Mouse (Mus musculus) heart, postnatal 0 days (tissue): ENCODE measurements around the gene Fmnl2. TPM values are rescaled to one million over a fixed set of nuclear protein-coding genes. Genes with fewer than 3 reads are reported as not detected.

ENCODE experiments used
- ATAC-seq: fragments of 200-750 bp; cut with Nextera tagmentation; 2 replicates; pipeline ENCODE4 v1.8.0; 2017; ENCODE audit warnings: low read depth, moderate number of reproducible peaks, moderate library complexity; ENCODE audit not compliant: insufficient read depth
- DNase-seq: peaks from one replicate; pipeline ENCODE4 v3.0.0-alpha.2; 2016; ENCODE audit warnings: low spot score
- H3K27ac ChIP-seq: fragments of 300-500 bp; sonication (generic); 2 replicates; pipeline ENCODE4 v1.5.1; 2014; ENCODE audit warnings: low read depth, mild to moderate bottlenecking
- H3K27me3 ChIP-seq: fragments of 300-500 bp; sonication (generic); 2 replicates; pipeline ENCODE4 v1.6.1; 2014; ENCODE audit warnings: low read length, mixed read lengths; ENCODE audit not compliant: control insufficient read depth, insufficient read depth
- H3K36me3 ChIP-seq: fragments of 300-500 bp; sonication (generic); replicated peaks from 2 replicates; pipeline ENCODE4 v1.6.1; 2014; ENCODE audit warnings: low read length, mixed read lengths; ENCODE audit not compliant: control insufficient read depth, insufficient read depth
- H3K4me1 ChIP-seq: fragments of 300-500 bp; sonication (generic); 2 replicates; pipeline ENCODE4 v1.6.1; 2014; ENCODE audit warnings: antibody characterized with exemption; ENCODE audit not compliant: control insufficient read depth, insufficient read depth
- H3K4me2 ChIP-seq: fragments of 300-500 bp; sonication (generic); 2 replicates; pipeline ENCODE4 v1.6.1; 2014; ENCODE audit warnings: low read depth, mild to moderate bottlenecking, low read length, moderate library complexity
- H3K4me3 ChIP-seq: fragments of 300-500 bp; sonication (generic); 2 replicates; pipeline ENCODE4 v1.5.1; 2014; ENCODE audit warnings: low read depth, low read length
- H3K9ac ChIP-seq: fragments of 300-500 bp; sonication (generic); replicated peaks from 2 replicates; pipeline ENCODE4 v1.6.1; 2014; ENCODE audit warnings: low read depth, low read length, mixed read lengths
- H3K9me3 ChIP-seq: fragments of 300-500 bp; sonication (generic); replicated peaks from 2 replicates; pipeline ENCODE4 v1.6.1; 2016; ENCODE audit warnings: low read length; ENCODE audit not compliant: control insufficient read depth
- CTCF ChIP-seq: IDR thresholded peaks from 2 replicates; pipeline ENCODE4 v1.5.1; 2016; ENCODE audit warnings: antibody characterized with exemption, control low read depth, low read depth
- EP300 ChIP-seq: IDR thresholded peaks from 2 replicates; pipeline ENCODE4 v1.6.1; 2016; ENCODE audit warnings: antibody characterized with exemption, low read depth
- WGBS: fragments of 180-500 bp; shearing (Covaris S2); extraction: QIAGEN DNeasy Blood & Tissue Kit; methylation state at CpG from one replicate; pipeline ENCODE4 v1.1.7; 2014; 5-methylcytosine and 5-hydroxymethylcytosine counted together
- polyA plus RNA-seq: library from polyadenylated mRNA; unstranded; fragments of >200 nt; fragmentation: Nextera tagmentation; extraction: Ambion mirVana; gene quantifications from 2 replicates; pipeline ENCODE4 v1.2.1, GENCODE M21; 2015
- total RNA-seq: library from RNA; depleted of rRNA; stranded (reverse); fragments of >200 nt; gene quantifications from 2 replicates; pipeline ENCODE4 v1.2.3, GENCODE M21; 2014; ENCODE audit warnings: low replicate concordance

Fmnl2 gene
- total and polyA plus RNA-seq, 2 experiments from 2014 or later = 0.77 to 1.6 TPM

- no peaks in the 10 kb centered on the region for H3K27me3 ChIP-seq
- H3K4me1 ChIP-seq = no peaks in the 10 kb centered on the region
- peak; percentile 65 for TF ChIP-seq CTCF
- TF ChIP-seq EP300 = no peak
- H3K36me3 ChIP-seq = no peaks in the 10 kb centered on the region
- no peak overlapping the region for H3K27ac ChIP-seq
- H3K4me2 ChIP-seq = no peak overlapping the region
- H3K9ac ChIP-seq = no peak overlapping the region
- H3K4me3 ChIP-seq = no peak overlapping the region
- peak; percentile 25 for DNase-seq
- no peak for ATAC-seq
- WGBS = 41% methylated on average over 9 of the region's 9 CpGs
- H3K9me3 ChIP-seq = no peaks in the 10 kb centered on the region
Measured at GRCm38 (mm10) chr2:53085617-53086202, 228.1 kb downstream of the Fmnl2 start.

GRCm38 (mm10) chr2:53088744-53089143 is 231.1 kb downstream of the Fmnl2 start:
- Histone ChIP-seq H3K27me3 (no peaks in the 10 kb centered on the region), H3K27ac (no peak overlapping the region), H3K36me3 (no peaks in the 10 kb centered on the region), H3K4me3 (no peak overlapping the region), H3K9ac (no peak overlapping the region), H3K9me3 (no peaks in the 10 kb centered on the region), H3K4me1 (no peaks in the 10 kb centered on the region), H3K4me2 (no peak overlapping the region)
- no peak for DNase-seq
- 74% methylated on average over 3 of the region's 3 CpGs for WGBS
- TF ChIP-seq CTCF = no peak
- TF ChIP-seq EP300 = no peak
- no peak for ATAC-seq

- no peak for DNase-seq
- no peaks in the 10 kb centered on the region for H3K4me1 ChIP-seq
Measured at GRCm38 (mm10) chr2:53095031-53095430, 237.4 kb downstream of the Fmnl2 start.

GRCm38 (mm10) chr2:53095489-53095888 is 237.8 kb downstream of the Fmnl2 start:
- WGBS = 89% methylated on average over 3 of the region's 3 CpGs
- Histone ChIP-seq H3K9me3 (no peaks in the 10 kb centered on the region), H3K27me3 (no peaks in the 10 kb centered on the region), H3K4me3 (no peak overlapping the region), H3K4me1 (no peaks in the 10 kb centered on the region), H3K27ac (no peak overlapping the region), H3K9ac (no peak overlapping the region), H3K36me3 (no peaks in the 10 kb centered on the region), H3K4me2 (no peak overlapping the region)
- ATAC-seq (no peak), DNase-seq (no peak)
- TF ChIP-seq EP300 (no peak), CTCF (no peak)

More at GRCm38 (mm10) chr2:53095031-53095430, 237.4 kb downstream of the Fmnl2 start:
- ATAC-seq = peak; percentile 44; the same call in 1 of the 2 replicates
- Histone ChIP-seq H3K27ac (no peak overlapping the region), H3K36me3 (no peaks in the 10 kb centered on the region), H3K27me3 (no peaks in the 10 kb centered on the region), H3K4me3 (no peak overlapping the region), H3K4me2 (no peak overlapping the region), H3K9ac (no peak overlapping the region), H3K9me3 (no peaks in the 10 kb centered on the region)
- WGBS = 77% methylated on average over 9 of the region's 9 CpGs
- TF ChIP-seq EP300 (no peak), CTCF (no peak)

GRCm38 (mm10) chr2:53100093-53100492 is 242.4 kb downstream of the Fmnl2 start:
- TF ChIP-seq EP300 (no peak), CTCF (no peak)

More at GRCm38 (mm10) chr2:53100093-53100492, 242.4 kb downstream of the Fmnl2 start:
- DNase-seq = no peak
- Histone ChIP-seq H3K9ac (no peak overlapping the region), H3K9me3 (no peaks in the 10 kb centered on the region), H3K4me1 (no peaks in the 10 kb centered on the region), H3K36me3 (no peaks in the 10 kb centered on the region), H3K4me3 (no peak overlapping the region), H3K27ac (no peak overlapping the region), H3K27me3 (no peaks in the 10 kb centered on the region), H3K4me2 (no peak overlapping the region)
- 52% methylated on average over 2 of the region's 2 CpGs for WGBS
- no peak for ATAC-seq
